Mouse (Mus musculus) heart, adult 18-20 months (tissue): ENCODE data around the gene Ugt1a10. TPM values are rescaled to one million over a fixed set of nuclear protein-coding genes. Genes with fewer than 3 reads are reported as not detected.
A peak's percentile ranks its signal among the peaks of the same experiment; 100 is the strongest.
"Not testable (repeated sequence)": the region's sequence is repeated elsewhere in the genome, so short reads cannot be mapped to it uniquely, and the experiment has no call there.

ENCODE experiments used
- DNase-seq, 2 experiments: peaks; one replicate each; pipeline ENCODE4 v3.0.0; 2021 to 2022; ENCODE audit warnings: mixed read lengths in 1 of 2
- long read RNA-seq, 2 experiments: library from polyadenylated mRNA; stranded (forward); transcript quantifications; one replicate each; pipeline ENCODE4 v2.0.0; 2021
- total RNA-seq, 2 experiments: library from RNA; stranded (reverse); gene quantifications; 2 replicates each; pipeline ENCODE4 v1.2.3; 2021

Gene Ugt1a10
- not detected for total RNA-seq
- long read RNA-seq, experiment 1, result 0 reads
- long read RNA-seq, experiment 2, result 0 reads

DNA sequence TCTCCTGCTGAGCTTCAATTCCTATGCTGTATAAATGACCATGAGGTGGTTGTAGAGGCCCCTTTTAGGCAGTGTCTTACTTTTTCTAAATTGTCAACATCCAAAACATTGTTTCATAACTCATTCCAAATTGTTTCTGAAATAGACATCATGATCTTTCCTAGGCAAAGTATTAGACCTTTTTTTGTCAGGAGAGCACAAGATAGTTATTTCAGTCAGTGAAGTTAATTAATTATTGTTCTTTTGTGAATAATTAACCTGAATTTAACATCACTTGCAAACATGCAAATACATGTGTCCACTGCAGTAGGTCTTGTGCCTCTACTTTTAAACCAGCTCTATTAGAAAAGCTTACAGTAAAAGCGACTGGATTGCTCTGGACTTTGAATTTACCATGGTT is at the start of gene Ugt1a10:
TSS of gene Ugt1a10 (plus strand) at position 301 of the 400 bp plus-strand sequence.
- DNase-seq, result no peak

DNA sequence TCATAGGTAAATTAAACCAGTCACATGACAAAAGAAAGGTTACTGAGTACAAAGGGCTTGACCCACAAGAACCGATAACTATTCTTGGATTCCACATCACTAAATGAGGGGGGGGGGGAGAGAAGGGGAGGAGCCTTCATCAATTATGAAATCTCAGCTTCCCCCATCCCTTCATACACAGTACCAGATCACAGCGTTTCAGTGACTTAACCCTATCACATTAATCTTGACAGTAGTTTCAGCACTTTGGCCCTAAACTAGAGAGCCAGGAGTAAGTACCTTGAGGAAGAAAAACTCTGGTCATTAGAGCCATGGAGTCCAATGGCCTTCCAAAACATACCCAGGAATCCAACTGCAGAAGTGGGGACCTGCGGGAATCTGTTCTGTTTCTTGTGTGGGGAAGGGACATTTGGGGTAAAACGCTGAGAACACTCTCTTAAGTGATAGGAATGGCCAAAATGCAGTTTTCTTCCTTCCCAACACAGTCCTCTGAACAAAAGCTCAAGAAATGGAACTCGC is 47.4 kb upstream of the Ugt1a10 start:
- no peak for DNase-seq

DNA sequence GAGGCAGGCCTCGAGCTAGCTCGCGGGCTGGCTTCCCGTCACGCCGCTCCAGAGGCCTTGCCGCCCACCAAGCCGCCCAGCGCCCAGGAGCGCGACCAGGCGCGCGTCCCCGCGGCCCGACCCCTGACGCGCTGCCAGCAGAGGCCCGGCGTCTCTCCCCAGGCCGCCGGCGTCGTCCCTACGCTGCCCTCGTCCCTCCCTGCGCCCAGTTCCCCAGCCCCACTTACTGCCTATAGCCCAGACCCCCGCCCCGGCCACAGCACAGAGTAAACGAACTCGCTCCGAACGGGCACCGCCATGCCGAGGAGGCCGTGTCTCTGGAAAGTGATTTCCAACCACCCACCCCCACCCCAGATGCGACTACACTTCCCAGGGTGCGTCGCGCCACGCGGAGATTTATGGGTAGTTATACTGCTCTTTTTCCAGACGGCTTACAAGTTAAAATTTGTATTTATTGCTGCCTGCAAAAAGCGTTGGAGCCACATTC is 46.9 kb upstream of the Ugt1a10 start, which contains the start of gene Usp40:
TSS of gene Usp40 (minus strand) at position 341 of the 487 bp plus-strand sequence.
- DNase-seq, result peak; percentile 86 to 89

DNA sequence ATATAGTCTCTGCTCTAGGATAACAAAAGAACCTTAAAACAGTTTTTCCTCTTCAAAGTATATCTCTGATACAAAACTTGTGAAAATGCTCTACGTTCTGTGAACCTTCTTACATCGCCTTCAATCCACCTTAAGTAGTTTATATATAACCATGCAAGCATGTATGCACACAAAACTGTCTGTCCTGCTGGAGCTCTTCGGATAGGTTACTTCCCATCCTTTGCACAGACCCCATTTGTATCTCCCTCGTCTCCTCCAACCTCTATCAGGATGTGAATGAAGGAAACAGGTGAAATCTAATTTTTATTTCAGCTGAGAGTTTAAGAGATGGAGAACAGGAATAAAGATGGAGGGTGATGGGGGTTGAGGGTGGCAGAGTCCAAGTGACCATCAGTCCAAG is 46.5 kb upstream of the Ugt1a10 start:
- DNase-seq, result no peak

DNA sequence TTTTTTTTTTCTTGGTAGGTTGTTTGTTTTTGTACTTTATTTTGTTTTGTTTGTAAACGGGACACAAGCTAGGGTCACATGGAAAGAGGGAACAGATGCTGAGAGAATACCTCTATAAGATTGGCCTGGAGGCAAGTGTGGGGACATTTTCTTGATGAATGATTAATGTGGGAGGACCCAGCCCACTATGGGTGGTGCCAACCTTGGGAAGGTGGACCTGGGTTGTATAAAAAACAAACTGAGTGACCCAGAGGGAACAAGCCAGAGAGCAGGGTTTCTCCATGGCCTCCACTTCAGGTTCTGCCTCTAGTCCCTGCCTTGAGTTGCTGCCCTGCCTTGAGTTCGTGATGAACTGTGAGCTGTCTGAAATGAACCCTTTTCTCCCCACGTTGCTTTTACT is 45.7 kb upstream of the Ugt1a10 start:
- no peak for DNase-seq

DNA sequence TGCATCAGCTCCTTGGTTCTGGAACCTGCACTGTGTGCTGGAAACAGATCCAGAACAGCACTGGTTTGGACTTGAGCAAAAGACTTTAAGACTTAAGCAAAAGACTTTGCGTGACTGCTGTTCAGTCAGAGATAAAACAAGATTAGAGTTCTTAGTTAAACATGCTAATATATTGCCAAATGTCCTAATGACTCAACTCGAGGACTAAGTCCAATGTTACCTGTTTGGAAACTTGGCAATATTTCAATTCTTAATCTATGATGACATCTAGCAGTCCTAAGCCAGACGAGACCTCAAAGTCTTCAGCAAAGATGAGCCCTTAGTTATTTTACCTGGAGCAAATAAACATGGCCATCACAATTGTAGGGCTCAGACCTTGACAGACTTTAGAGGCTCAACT is 41.5 kb upstream of the Ugt1a10 start:
- DNase-seq, result no peak

DNA sequence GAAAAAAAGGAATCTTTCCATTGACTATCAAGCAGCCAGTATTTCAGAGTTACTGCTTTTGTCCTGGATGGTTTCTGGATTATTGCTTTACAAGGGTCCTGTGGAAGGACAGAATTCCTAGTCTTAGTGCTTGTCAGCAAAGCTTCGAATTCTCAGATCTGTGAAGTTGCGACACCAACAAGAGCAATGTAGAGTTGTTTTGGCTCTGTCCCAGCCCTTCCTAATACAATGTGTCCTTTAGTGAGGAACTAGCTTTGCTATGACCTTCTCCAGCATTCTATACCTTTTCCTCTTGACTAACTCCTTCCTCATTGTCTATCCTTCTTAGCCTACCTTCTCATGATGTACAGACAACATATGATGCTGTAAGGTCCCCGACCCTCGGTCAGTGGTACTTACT is 41.0 kb upstream of the Ugt1a10 start:
- no peak for DNase-seq

DNA sequence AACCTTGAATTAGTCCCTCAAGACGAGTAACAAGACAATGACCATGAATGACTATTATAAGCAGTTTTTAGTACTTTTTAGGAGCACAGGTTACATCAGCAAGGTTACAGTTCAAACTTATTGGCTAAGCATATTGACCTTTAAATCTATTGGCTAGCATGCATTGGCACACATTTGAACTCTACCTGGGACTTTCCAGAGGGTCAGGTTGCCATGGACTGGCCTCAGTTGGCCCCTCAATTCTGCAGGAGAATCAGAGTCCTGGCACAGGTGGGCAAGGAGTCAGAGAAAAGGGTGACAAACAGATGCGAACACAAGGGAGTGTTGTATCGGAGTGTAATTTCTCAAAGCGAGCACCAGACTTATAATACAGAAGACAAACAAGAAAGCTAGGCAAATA is 40.5 kb upstream of the Ugt1a10 start:
- no peak for DNase-seq

DNA sequence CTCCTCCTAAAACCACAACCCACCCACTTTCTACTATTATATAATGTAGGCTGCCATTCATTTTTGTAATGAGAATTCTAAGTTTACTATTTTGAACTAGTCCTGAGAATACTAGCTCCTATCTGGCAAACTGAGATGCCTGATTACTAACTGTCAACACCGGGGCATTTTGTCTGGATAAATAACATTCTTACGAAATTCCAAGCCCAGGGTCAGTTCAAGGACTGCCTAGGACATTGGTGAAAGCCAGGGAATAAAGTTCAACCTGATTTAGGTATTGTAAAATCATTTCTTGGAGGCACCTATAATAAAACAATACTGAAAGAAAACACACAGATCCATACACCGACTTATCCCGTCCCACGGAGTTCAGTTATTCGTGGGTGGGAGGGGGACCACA is 39.8 kb upstream of the Ugt1a10 start:
- DNase-seq, result no peak

DNA sequence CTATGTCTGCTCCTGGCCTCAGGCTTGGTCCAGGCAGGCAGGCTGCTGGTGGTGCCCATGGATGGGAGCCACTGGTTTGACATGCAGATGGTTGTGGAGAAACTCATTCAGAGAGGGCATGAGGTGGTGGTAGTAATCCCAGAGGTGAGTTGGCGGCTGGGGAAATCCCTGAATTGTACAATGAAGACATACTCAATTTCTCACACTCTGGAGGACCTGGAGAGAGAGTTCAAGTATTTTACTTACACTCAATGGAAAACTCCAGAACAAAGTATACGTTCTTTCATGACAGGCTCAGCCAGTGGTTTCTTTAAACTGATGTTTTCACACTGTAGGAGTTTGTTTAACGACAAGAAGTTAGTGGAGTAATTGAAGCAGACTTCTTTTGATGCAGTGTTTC is 29.9 kb upstream of the Ugt1a10 start:
- not testable (repeated sequence) for DNase-seq

DNA sequence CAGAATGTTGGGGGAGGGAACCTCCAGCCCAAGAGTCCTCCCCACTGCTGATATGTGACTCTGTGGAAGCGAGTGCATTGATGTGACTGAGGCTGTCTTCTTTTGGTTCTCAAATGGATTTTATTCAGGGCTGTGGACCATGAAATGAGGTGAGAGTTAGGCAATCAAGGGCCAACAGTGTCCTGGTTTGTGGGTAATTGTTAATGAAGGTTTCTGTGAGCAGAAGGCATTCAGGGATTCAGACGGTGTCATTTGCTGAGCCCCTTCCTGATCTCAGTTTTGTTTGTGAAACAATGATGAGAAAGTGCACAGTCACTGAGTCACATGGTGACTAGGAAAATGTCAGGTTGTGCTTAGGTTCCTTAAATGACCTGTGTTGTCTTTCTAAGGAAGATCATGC is 12.1 kb upstream of the Ugt1a10 start:
- DNase-seq, result not testable (repeated sequence)

DNA sequence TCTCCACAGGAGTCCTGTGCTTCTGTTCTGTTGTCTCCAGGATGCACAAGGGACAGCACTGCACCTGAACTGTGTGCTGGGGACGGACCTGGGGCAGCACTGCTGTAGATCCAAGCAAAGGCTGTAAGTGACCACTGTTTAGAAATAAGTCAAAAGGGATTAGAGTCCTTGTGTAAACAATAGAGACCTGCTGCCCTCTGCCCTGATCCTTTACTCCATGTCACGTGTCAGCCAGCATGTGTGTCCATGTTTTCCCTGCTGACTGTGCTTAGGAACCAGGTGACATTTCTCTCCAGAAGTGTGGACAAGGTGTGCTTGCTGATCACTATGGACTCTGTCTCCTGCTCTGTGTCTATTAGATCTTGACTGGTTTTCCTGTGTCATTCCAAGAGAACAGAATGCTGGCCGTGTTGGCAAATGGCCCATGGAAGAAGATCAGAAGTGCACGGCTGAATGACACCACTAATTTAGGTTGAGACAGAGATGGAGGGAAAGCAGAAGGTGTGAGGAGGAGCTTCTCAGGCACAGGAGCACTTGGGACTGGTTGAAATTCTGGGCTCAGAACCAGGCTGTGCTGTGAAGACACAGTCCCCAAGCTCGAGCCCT is 10.3 kb upstream of the Ugt1a10 start:
- not testable (repeated sequence) for DNase-seq

DNA sequence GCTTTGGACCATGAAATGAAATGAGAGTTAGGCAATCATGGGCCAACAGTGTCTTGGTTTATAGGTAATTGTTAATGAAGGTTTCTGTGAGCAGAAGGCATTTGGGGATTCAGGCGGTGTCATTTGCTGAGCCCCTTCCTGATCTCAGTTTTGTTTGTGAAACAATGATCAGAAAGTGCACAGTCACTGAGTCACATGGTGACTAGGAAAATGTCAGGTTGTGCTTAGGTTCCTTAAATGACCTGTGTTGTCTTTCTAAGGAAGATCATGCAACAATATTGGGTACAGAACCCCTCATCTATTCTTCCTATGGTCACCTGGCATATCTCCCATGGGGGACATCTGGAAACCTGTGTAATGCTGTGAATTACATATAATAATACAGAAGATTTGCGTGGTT is 7.8 kb upstream of the Ugt1a10 start:
- not testable (repeated sequence) for DNase-seq

DNA sequence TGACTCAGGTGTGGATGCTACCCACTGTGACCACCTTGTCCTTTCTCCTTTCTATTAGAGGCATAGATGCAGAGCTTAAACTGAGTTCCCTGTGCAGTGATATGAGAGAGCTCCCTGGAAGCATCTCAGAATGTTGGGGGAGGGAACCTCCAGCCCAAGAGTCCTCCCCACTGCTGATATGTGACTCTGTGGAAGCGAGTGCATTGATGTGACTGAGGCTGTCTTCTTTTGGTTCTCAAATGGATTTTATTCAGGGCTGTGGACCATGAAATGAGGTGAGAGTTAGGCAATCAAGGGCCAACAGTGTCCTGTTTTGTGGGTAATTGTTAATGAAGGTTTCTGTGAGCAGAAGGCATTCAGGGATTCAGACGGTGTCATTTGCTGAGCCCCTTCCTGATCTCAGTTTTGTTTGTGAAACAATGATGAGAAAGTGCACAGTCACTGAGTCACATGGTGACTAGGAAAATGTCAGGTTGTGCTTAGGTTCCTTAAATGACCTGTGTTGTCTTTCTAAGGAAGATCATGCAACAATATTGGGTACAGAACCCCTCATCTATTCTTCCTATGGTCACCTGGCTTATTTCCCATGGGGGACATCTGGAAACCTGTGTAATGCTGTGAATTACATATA is 11.4 kb downstream of the Ugt1a10 start:
- DNase-seq, result not testable (repeated sequence)

DNA sequence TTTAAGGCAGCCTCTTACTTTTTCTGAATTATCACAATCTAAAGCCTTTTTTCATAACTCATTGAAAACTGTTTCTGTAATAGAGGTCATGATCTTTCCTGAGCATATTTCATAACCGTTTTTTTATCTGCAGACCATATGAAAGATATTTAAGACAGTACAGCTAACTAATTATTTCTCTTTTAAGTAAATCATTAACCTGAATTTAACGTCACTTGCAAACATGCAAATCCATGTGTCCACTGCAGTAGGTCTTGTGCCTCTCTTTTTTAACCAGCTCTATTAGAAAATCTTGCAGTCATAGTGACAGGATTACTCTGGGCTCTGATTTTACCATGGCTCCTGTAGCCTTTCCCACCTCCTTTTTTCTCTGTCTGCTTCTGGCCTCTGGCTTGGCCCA is 15.3 kb downstream of the Ugt1a10 start, which contains the start of gene Ugt1a9:
TSS of gene Ugt1a9 (plus strand) at position 306 of the 400 bp plus-strand sequence.
- no peak for DNase-seq

DNA sequence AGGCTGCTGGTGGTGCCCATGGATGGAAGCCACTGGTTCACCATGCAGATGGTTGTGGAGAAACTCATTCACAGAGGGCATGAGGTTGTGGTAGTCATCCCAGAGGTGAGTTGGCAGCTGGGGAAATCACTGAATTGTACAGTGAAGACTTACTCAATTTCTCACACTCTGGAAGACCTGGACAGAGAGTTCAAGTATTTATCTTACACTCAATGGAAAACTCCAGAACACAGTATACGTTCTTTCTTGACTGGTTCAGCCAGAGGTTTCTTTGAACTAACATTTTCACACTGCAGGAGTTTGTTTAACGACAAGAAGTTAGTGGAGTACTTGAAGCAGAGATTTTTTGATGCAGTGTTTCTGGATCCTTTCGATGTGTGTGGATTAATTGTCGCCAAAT is 15.7 kb downstream of the Ugt1a10 start:
- DNase-seq, result no peak

DNA sequence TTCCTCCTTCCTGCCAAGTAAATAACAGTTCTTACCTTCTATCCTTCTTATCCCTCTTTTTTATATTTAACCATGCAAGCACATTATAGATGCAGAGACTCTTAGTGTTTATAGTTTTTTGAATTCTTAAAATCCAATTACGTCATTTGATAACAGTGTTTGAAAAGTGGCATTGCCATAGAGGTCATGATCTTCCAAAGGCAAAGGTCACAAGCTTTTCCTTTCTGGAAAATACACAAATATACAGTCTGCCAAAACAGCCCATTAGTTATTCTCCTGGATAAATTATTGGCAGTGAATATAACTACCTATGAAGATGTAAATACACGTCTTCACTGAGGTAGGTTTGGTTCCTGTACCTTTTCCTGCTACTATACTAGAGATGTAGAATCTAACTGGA is 19.3 kb downstream of the Ugt1a10 start:
- DNase-seq, result no peak

DNA sequence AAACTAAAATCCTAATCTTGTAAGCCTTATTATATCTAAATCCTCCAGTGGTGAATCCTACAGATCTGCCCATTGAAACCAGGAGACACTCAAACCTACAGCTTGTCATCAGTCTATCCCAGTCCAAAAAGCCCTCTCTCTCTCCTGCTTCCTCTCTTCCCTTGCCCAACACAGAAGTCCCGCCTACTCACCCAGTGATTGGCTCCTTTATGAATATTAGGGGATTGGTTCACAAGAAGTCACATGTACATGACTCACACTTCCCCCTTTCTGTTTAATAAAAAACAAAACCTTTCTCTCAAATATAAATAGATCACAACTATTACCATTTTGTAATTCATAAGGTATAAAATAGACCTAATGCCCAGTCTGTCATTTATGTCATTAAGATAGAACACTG is 21.9 kb downstream of the Ugt1a10 start:
- DNase-seq, result no peak

DNA sequence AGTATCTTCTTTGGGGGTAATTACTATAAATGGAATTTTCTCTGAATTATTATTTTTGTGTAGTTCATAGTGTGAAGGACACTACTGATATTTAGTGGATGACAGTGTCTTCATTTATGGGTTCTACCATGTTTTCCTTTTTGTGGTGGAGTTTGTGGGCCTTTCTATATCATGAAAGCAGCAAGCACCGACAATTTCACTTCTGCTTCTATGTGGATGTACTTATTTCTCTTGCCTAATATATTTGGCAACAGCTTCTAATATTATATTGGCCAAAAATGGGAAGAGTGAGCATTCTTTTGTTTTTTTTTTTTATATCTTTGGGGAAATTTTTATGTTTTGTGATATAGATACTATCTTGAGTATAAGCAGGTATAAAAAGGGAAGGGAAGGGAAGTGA is 26.5 kb downstream of the Ugt1a10 start:
- no peak for DNase-seq

DNA sequence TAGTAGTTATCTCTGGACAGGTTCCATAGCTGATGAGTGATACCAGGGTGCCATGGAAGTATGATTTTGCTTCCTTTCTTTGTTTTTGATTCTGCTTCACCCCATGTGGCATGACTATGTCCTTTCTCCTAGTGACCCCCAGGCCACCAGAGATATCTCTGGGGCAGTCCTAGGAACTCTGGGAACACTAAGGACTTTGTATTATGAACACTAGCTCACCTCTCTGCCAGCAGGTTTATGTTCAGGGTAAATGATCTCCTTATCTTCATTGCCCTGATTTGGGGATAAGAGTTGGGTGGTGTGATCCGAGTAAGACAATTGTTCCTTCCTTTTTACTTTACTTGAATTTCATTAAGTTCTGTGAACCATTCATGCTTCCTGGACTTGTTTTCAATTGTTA is 30.9 kb downstream of the Ugt1a10 start:
- DNase-seq, result no peak

DNA sequence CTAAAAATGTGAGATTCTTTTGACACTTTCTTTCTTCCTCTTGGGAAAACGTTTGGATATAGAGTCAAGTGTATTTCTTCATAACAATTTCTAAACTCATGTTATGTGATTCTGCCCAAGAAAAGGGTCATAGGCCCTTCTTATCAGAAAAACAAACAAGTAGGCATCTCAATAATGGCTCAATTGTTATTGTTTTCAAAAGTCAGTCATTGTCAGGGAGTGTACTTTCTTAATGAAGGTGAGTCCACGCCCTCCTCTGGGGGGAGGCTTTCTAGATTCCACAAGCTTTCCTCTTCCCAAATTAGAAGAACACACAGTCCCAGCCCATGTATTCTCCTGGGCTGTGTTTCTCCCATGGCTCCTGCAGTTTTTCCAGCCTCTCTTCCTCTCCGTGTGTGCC is 32.3 kb downstream of the Ugt1a10 start, which contains the start of gene Ugt1a8:
TSS of gene Ugt1a8 (plus strand) at position 301 of the 400 bp plus-strand sequence.
- no peak for DNase-seq

DNA sequence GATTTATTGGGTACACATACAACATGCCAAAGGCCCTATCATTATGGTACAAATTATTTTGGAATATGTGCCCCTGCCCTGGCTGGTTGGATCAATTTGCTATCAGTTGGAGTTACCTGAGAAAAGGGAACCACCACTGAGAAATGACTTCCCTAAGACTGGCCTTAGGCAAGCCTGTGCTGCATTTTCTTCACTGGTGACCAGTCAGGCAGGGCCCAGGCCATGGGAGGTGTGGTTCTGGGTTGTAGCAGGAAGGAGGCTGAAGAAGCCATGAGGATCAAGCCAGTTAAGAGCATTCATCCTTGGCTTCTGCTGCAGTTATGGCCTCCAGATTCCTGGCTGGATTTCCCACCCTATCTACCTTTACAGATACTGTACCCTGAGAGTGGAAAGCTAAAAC is 37.2 kb downstream of the Ugt1a10 start:
- no peak for DNase-seq

DNA sequence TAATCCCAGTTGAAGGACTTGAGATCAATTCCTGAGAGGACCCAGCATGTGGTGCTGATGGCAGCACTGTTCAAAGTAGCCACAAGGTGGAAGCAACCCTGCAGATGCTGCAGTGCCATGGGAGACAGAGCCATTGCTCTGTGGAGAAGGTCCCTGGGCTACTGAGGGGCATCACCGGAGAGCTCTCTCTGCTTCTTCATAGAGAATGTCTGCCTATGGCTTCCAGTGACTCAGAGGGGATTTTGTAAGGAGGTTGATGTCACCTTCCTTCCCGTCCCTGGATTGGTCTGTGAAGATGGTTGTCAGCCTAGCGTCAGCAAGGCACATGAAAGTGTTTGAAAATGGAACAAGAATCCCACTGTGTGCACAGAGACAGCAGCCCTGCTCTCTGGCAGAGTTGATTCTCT is 39.1 kb downstream of the Ugt1a10 start:
- DNase-seq, result not testable (repeated sequence)
